Mouse (Mus musculus): ENCODE results near the gene Aspg. TPM values are rescaled to one million over a fixed set of nuclear protein-coding genes. Genes with fewer than 3 reads are reported as not detected.

Aspg gene
- not detected for polyA plus RNA-seq (2017; shearing (Covaris generic))

DNA sequence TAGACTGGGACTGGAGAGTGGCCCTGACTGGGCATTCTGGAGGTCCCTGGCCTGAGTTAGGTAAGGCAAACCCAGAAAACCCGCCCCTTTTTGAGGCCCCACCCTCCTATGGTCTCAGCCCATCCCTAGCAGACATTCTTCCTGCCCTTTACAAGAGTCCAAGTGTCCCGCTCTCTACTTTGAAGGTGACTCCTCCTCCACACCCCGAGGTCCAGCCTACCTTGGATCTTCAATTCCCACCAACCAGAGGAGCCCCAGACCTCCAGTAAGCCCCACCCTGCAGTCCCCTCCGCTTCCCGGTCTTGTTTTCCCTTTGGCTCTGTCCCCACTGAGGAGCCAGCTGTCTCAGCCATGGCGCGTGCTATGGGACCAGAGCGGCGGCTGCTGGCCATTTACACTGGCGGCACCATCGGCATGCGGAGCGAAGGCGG, at the start of gene Aspg:
Gene Aspg (plus strand): TSS at position 139 of the 431 bp plus-strand sequence.

DNA sequence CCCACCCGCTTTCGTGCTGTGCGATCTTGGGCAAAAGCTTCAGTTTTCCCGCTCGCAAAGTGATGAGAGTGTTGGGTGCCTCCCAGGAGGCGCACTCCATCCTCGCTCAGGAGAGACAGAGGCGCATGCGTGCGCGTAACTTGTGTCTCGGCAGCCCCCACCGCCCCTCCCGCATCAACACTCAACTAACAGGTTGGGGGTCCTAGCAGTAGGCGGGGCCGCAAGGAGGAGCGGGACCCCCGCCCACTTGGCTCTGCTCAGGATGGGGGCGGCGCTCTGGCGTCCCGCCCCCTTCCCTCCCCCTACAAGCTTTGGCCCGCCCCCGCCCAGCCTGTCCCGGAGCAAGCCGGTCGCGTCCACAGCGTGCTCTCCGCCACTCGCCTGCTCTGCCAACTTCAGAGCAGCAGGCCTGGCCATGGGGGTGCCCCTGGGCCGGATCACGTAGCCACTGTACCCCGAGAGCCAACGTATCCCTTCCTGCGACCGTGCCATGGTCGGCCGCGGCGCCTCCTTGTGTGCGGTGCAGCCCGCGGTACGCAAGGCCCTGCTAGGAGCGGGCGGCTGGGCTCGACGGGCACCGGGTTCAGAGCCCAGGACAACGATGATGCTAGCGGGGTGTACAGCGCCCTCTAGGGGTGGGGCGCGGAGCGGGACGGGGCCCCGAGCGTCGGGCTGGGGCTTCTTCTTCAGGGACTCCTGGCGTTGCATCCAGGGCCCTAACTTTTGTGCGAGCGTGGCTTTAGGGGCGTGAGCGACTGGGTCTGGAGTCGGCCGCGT, 39.6 kb downstream of the Aspg start, which contains the start of gene Kif26a:
Gene Kif26a (plus strand): TSS at position 334 of the 777 bp plus-strand sequence.

Other genes starting within 250 kb of the Aspg start
- 4.6 TPM for gene Ppp1r13b, start 198.6 kb upstream of the Aspg start, polyA plus RNA-seq (2017; shearing (Covaris generic))
- 242 TPM for gene Atp5mpl, start 139.7 kb upstream of the Aspg start, polyA plus RNA-seq (2017; shearing (Covaris generic))
- gene Tdrd9, start 135.1 kb upstream of the Aspg start, polyA plus RNA-seq (2017; shearing (Covaris generic)) = not detected
- not detected for gene Rd3l, start 125.4 kb upstream of the Aspg start, polyA plus RNA-seq (2017; shearing (Covaris generic))
- gene Kif26a, start 39.5 kb downstream of the Aspg start, polyA plus RNA-seq (2017; shearing (Covaris generic)) = not detected

All from activated CD4-positive, CD25-positive, alpha-beta regulatory T cell, adult 9 weeks (primary cell).